Mouse (Mus musculus): ENCODE data around the gene Map6. TPM values are rescaled to one million over a fixed set of nuclear protein-coding genes. Genes with fewer than 3 reads are reported as not detected.

Map6 gene
- total RNA-seq, 2 experiments from 2014 or later: 182 to 190 TPM

- no peak for DNase-seq (ENCODE audit: low spot score in 2 of 2)
- intact Hi-C loops (cut with DNase I): no loop called here
These were observed 16.9 kb upstream of the Map6 start for GRCm38 (mm10) chr7:99250386-99250785.

- peak; percentile 67 to 91 for DNase-seq (ENCODE audit: low spot score in 2 of 2)
- intact Hi-C loops (cut with DNase I): no loop called here
These were observed 12.2 kb upstream of the Map6 start for GRCm38 (mm10) chr7:99255006-99255405.

- intact Hi-C loops (cut with DNase I): no loop called here
- DNase-seq (ENCODE audit: low spot score in 2 of 2): no peak
These were observed 5.3 kb upstream of the Map6 start for GRCm38 (mm10) chr7:99261900-99262299.

GRCm38 (mm10) chr7:99263509-99263908 lies 3.7 kb upstream of the Map6 start:
- DNase-seq (ENCODE audit: low spot score in 2 of 2): no peak
- intact Hi-C loops (cut with DNase I): no loop called here

- intact Hi-C loops (cut with DNase I): no loop called here
- no peak for DNase-seq (ENCODE audit: low spot score in 2 of 2)
These were observed 2.6 kb upstream of the Map6 start for GRCm38 (mm10) chr7:99264597-99264996.

- DNase-seq (ENCODE audit: low spot score in 2 of 2): peak; percentile 86 to 87
- intact Hi-C loops (cut with DNase I): loop anchor here (5.0 kb wide), 1 partner anchor 99 kb away; no protein-coding TSS in a partner anchor
These were observed 754 bp downstream of the Map6 start for GRCm38 (mm10) chr7:99267897-99268505.

- DNase-seq (ENCODE audit: low spot score in 2 of 2): no peak
- intact Hi-C loops (cut with DNase I): loop anchor here (5.0 kb wide), 1 partner anchor 99 kb away; no protein-coding TSS in a partner anchor
These were observed 1.3 kb downstream of the Map6 start for GRCm38 (mm10) chr7:99268506-99268900.

GRCm38 (mm10) chr7:99268951-99269945 lies 2.0 kb downstream of the Map6 start:
- DNase-seq (ENCODE audit: low spot score in 2 of 2): no peak

GRCm38 (mm10) chr7:99271630-99272029 lies 4.4 kb downstream of the Map6 start:
- no peak for DNase-seq (ENCODE audit: low spot score in 2 of 2)
- intact Hi-C loops (cut with DNase I): no loop called here

More at GRCm38 (mm10) chr7:99268951-99269945, 2.0 kb downstream of the Map6 start:
- intact Hi-C loops (cut with DNase I): loop anchor here (5.0 kb wide), 1 partner anchor 98 kb away; no protein-coding TSS in a partner anchor

- no peak for DNase-seq (ENCODE audit: low spot score in 2 of 2)
- intact Hi-C loops (cut with DNase I): no loop called here
These were observed 7.9 kb downstream of the Map6 start for GRCm38 (mm10) chr7:99275131-99275530.

- no peak for DNase-seq (ENCODE audit: low spot score in 2 of 2)
- intact Hi-C loops (cut with DNase I): no loop called here
These were observed 9.4 kb downstream of the Map6 start for GRCm38 (mm10) chr7:99276679-99277078.

GRCm38 (mm10) chr7:99278309-99278708 lies 11.1 kb downstream of the Map6 start:
- no peak for DNase-seq (ENCODE audit: low spot score in 2 of 2)
- intact Hi-C loops (cut with DNase I): no loop called here

GRCm38 (mm10) chr7:99279586-99279985 lies 12.3 kb downstream of the Map6 start:
- intact Hi-C loops (cut with DNase I): no loop called here
- DNase-seq (ENCODE audit: low spot score in 2 of 2): no peak

GRCm38 (mm10) chr7:99287287-99287686 lies 20.0 kb downstream of the Map6 start:
- DNase-seq (ENCODE audit: low spot score in 2 of 2): peak; percentile 74 to 85
- intact Hi-C loops (cut with DNase I): no loop called here

GRCm38 (mm10) chr7:99290008-99290407 lies 22.8 kb downstream of the Map6 start:
- no peak for DNase-seq (ENCODE audit: low spot score in 2 of 2)
- intact Hi-C loops (cut with DNase I): no loop called here

- no peak for DNase-seq (ENCODE audit: low spot score in 2 of 2)
- intact Hi-C loops (cut with DNase I): no loop called here
These were observed 23.7 kb downstream of the Map6 start for GRCm38 (mm10) chr7:99290925-99291324.

GRCm38 (mm10) chr7:99294198-99294780 lies 27.0 kb downstream of the Map6 start:
- intact Hi-C loops (cut with DNase I): no loop called here
- no peak for DNase-seq (ENCODE audit: low spot score in 2 of 2)

- peak in 1 of 2 experiments; percentile 30 for DNase-seq (ENCODE audit: low spot score in 2 of 2)
- intact Hi-C loops (cut with DNase I): no loop called here
These were observed 27.9 kb downstream of the Map6 start for GRCm38 (mm10) chr7:99295104-99295503.

GRCm38 (mm10) chr7:99300650-99301175 lies 33.5 kb downstream of the Map6 start:
- DNase-seq (ENCODE audit: low spot score in 2 of 2): no peak
- intact Hi-C loops (cut with DNase I): no loop called here

- intact Hi-C loops (cut with DNase I): no loop called here
- no peak for DNase-seq (ENCODE audit: low spot score in 2 of 2)
These were observed 36.8 kb downstream of the Map6 start for GRCm38 (mm10) chr7:99304029-99304428.

Measured in left cerebral cortex, postnatal 14 days (tissue).